Mouse (Mus musculus) midbrain, embryonic 11.5 days (tissue): Measurements from ENCODE around the gene Slc46a3. TPM values are rescaled to one million over a fixed set of nuclear protein-coding genes. Genes with fewer than 3 reads are reported as not detected.

Experiments
- ATAC-seq: fragments of 200-750 bp; cut with Nextera tagmentation; 2 replicates; pipeline ENCODE4 v1.8.0; 2017; ENCODE audit warnings: moderate TSS enrichment, moderate library complexity; ENCODE audit not compliant: low FRiP score
- DNase-seq: peaks from one replicate; pipeline ENCODE4 v3.0.0; 2015; ENCODE audit warnings: low spot score; ENCODE audit errors: missing footprints
- H3K27ac ChIP-seq: fragments of 300-500 bp; sonication (generic); 2 replicates; pipeline ENCODE4 v1.5.1; 2014; ENCODE audit warnings: low read depth, low read length
- H3K27me3 ChIP-seq: fragments of 300-500 bp; sonication (generic); 2 replicates; pipeline ENCODE4 v1.6.1; 2014; ENCODE audit warnings: mild to moderate bottlenecking, low read length, moderate library complexity, mixed read lengths; ENCODE audit not compliant: control insufficient read depth, insufficient read depth
- H3K36me3 ChIP-seq: fragments of 300-500 bp; sonication (generic); 2 replicates; pipeline ENCODE4 v1.6.1; 2014; ENCODE audit warnings: mild to moderate bottlenecking, low read length, moderate library complexity, mixed read lengths; ENCODE audit not compliant: control insufficient read depth, insufficient read depth
- H3K4me1 ChIP-seq: fragments of 300-500 bp; sonication (generic); 2 replicates; pipeline ENCODE4 v1.6.1; 2014; ENCODE audit warnings: low read length; ENCODE audit not compliant: control insufficient read depth, insufficient read depth
- H3K4me2 ChIP-seq: fragments of 300-500 bp; sonication (generic); 2 replicates; pipeline ENCODE4 v1.6.1; 2014; ENCODE audit warnings: mild to moderate bottlenecking, moderate library complexity
- H3K4me3 ChIP-seq: fragments of 300-500 bp; sonication (generic); 2 replicates; pipeline ENCODE4 v1.5.1; 2014; ENCODE audit warnings: low read depth, low read length
- H3K9ac ChIP-seq: fragments of 300-500 bp; sonication (generic); 2 replicates; pipeline ENCODE4 v1.6.1; 2014; ENCODE audit warnings: low read length
- H3K9me3 ChIP-seq: fragments of 300-500 bp; sonication (generic); 2 replicates; pipeline ENCODE4 v1.6.1; 2016; ENCODE audit warnings: low read length; ENCODE audit not compliant: control insufficient read depth
- WGBS: fragments of 180-500 bp; shearing (Covaris S2); extraction: QIAGEN DNeasy Blood & Tissue Kit; methylation state at CpG from one replicate; pipeline ENCODE4 v1.1.7; 2014; 5-methylcytosine and 5-hydroxymethylcytosine counted together
- polyA plus RNA-seq: library from polyadenylated mRNA; unstranded; fragments of >200 nt; fragmentation: Nextera tagmentation; extraction: Ambion mirVana; gene quantifications from 2 replicates; pipeline ENCODE4 v1.2.1, GENCODE M21; 2014

The Slc46a3 gene
- polyA plus RNA-seq, 1 experiment from 2014 or later, result 4.5 TPM

- 9% methylated on average over 17 of the region's 17 CpGs for WGBS
Observed at GRCm38 (mm10) chr5:147834841-147835500, 59.6 kb downstream of the Slc46a3 start.

GRCm38 (mm10) chr5:147832842-147833241 is 61.8 kb downstream of the Slc46a3 start:
- Histone ChIP-seq H3K4me2 (no peak overlapping the region), H3K36me3 (no peaks in the 10 kb centered on the region), H3K9ac (no peak overlapping the region), H3K27me3 (no peaks in the 10 kb centered on the region; the same call in 1 of the 2 replicates), H3K4me3 (no peak overlapping the region), H3K27ac (no peak overlapping the region), H3K9me3 (no peaks in the 10 kb centered on the region), H3K4me1 (peaks cover 6% of the 10 kb centered on the region; the same call in 1 of the 2 replicates)
- DNase-seq (no peak), ATAC-seq (no peak)
- WGBS, result 62% methylated on average over 14 of the region's 14 CpGs

More at GRCm38 (mm10) chr5:147834841-147835500, 59.6 kb downstream of the Slc46a3 start:
- no peak for ATAC-seq
- H3K9ac ChIP-seq, result peak overlapping the region; percentile 22; the same call in 1 of the 2 replicates
- no peak overlapping the region for H3K4me3 ChIP-seq
- no peaks in the 10 kb centered on the region for H3K36me3 ChIP-seq
- peak overlapping the region; percentile 24 for H3K4me2 ChIP-seq
- peak; percentile 90 for DNase-seq
- no peaks in the 10 kb centered on the region for H3K9me3 ChIP-seq
- no peak overlapping the region for H3K27ac ChIP-seq
- H3K4me1 ChIP-seq, result peaks cover 6% of the 10 kb centered on the region; the same call in 1 of the 2 replicates
- H3K27me3 ChIP-seq, result no peaks in the 10 kb centered on the region; the same call in 1 of the 2 replicates

- WGBS, result 64% methylated on average over 8 of the region's 8 CpGs
- no peaks in the 10 kb centered on the region for H3K27me3 ChIP-seq
- no peaks in the 10 kb centered on the region for H3K36me3 ChIP-seq
- no peaks in the 10 kb centered on the region for H3K9me3 ChIP-seq
- no peak overlapping the region for H3K4me2 ChIP-seq
- no peaks in the 10 kb centered on the region for H3K4me1 ChIP-seq
- ATAC-seq (no peak), DNase-seq (no peak)
- no peak overlapping the region for H3K9ac ChIP-seq
- no peak overlapping the region for H3K4me3 ChIP-seq
- no peak overlapping the region for H3K27ac ChIP-seq
Observed at GRCm38 (mm10) chr5:147828846-147829245, 65.8 kb downstream of the Slc46a3 start.

Other genes with a start within 250 kb of the Slc46a3 start
- 11.2 and 11.6 TPM in 2 replicates for gene Flt1, start 168.8 kb downstream of the Slc46a3 start, polyA plus RNA-seq
- gene Pomp, start 34.4 kb downstream of the Slc46a3 start, polyA plus RNA-seq, result 562 and 573 TPM in 2 replicates
- gene Mtus2, start 62.5 kb upstream of the Slc46a3 start, polyA plus RNA-seq, result 13.8 and 18.3 TPM in 2 replicates